Mouse (Mus musculus) MEL (cell line): ENCODE measurements around the gene Spire2. TPM values are rescaled to one million over a fixed set of nuclear protein-coding genes. Genes with fewer than 3 reads are reported as not detected.

ENCODE experiments used
- DNase-seq: peaks from one replicate; pipeline ENCODE4 v3.0.0; 2011; ENCODE audit warnings: low read depth, low spot score
- H3K27ac ChIP-seq: 2 replicates; pipeline ENCODE4 v1.5.1; 2012; ENCODE audit warnings: low read depth, mild to moderate bottlenecking, control low read depth, low read length, moderate library complexity; ENCODE audit not compliant: control insufficient read depth
- H3K27me3 ChIP-seq, 2 experiments: fragments of 150-350 bp in 1 of 2; sonication (generic) in 1 of 2; 2 replicates each; pipeline ENCODE4 v1.6.1; 2012; ENCODE audit warnings: low read length in 2 of 2, mild to moderate bottlenecking in 2 of 2, improper control_type of control experiment in 1 of 2, moderate library complexity in 1 of 2; ENCODE audit not compliant: insufficient read depth in 2 of 2, control insufficient read depth in 1 of 2
- H3K36me3 ChIP-seq, 2 experiments: 2 replicates each; pipeline ENCODE4 v1.6.1; 2012 to 2014; ENCODE audit warnings: low read length in 2 of 2, improper control_type of control experiment in 1 of 2, inconsistent platforms in 1 of 2, mild to moderate bottlenecking in 1 of 2; ENCODE audit not compliant: insufficient read depth in 2 of 2, control insufficient read depth in 1 of 2
- H3K4me1 ChIP-seq, 2 experiments: fragments of 150-350 bp in 1 of 2; sonication (generic) in 1 of 2; 2 replicates each; pipeline ENCODE4 v1.6.1; 2012; ENCODE audit warnings: low read length in 2 of 2, improper control_type of control experiment in 1 of 2, mild to moderate bottlenecking in 1 of 2; ENCODE audit not compliant: insufficient read depth in 2 of 2, control insufficient read depth in 1 of 2
- H3K4me3 ChIP-seq, 2 experiments: fragments of 150-350 bp in 1 of 2; sonication (generic) in 1 of 2; 2 replicates each; pipeline ENCODE4 v1.5.1; 2012; ENCODE audit warnings: low read depth in 2 of 2, low read length in 2 of 2, mild to moderate bottlenecking in 2 of 2, moderate library complexity in 2 of 2, control low read depth in 1 of 2, improper control_type of control experiment in 1 of 2; ENCODE audit not compliant: control insufficient read depth in 1 of 2, insufficient read depth in 1 of 2
- H3K79me2 ChIP-seq: 2 replicates; pipeline ENCODE4 v1.6.1; 2012; ENCODE audit warnings: mild to moderate bottlenecking, low read length, moderate library complexity; ENCODE audit not compliant: control insufficient read depth, poor library complexity, insufficient read depth
- H3K9ac ChIP-seq: 2 replicates; pipeline ENCODE4 v1.6.1; 2012; ENCODE audit warnings: low read depth, mild to moderate bottlenecking, control low read depth, low read length, moderate library complexity; ENCODE audit not compliant: control insufficient read depth, poor library complexity, severe bottlenecking
- H3K9me3 ChIP-seq: fragments of 150-350 bp; sonication (generic); replicated peaks from 2 replicates; pipeline ENCODE4 v1.6.1; 2012; ENCODE audit warnings: mild to moderate bottlenecking, low read length, improper control_type of control experiment, moderate library complexity; ENCODE audit not compliant: insufficient read depth
- CHD1 ChIP-seq: IDR thresholded peaks from 2 replicates; pipeline ENCODE4 v1.6.1; 2012; ENCODE audit warnings: low read depth, mild to moderate bottlenecking, inconsistent platforms, low read length, improper control_type of control experiment
- CTCF ChIP-seq, 3 experiments: IDR thresholded peaks in 2 of 3; conservative IDR thresholded peaks in 1 of 3; 2 replicates each; pipeline ENCODE4 v1.5.1; 2011 to 2012; ENCODE audit warnings: low read length in 3 of 3, low read depth in 2 of 3, mild to moderate bottlenecking in 2 of 3, improper control_type of control experiment in 1 of 3, inconsistent platforms in 1 of 3, mixed read lengths in 1 of 3, moderate library complexity in 1 of 3; ENCODE audit not compliant: control insufficient read depth in 1 of 3, insufficient read depth in 1 of 3, poor library complexity in 1 of 3, severe bottlenecking in 1 of 3
- ETS1 ChIP-seq: IDR thresholded peaks from 2 replicates; pipeline ENCODE4 v1.6.1; 2012; ENCODE audit warnings: low read depth, mild to moderate bottlenecking, inconsistent platforms, low read length, improper control_type of control experiment, moderate library complexity
- GABPA ChIP-seq: IDR thresholded peaks from 2 replicates; pipeline ENCODE4 v1.6.1; 2012; ENCODE audit warnings: low read depth, mild to moderate bottlenecking, inconsistent platforms, low read length, improper control_type of control experiment, moderate library complexity
- GATA1 ChIP-seq: IDR thresholded peaks from 2 replicates; pipeline ENCODE4 v1.6.1; 2011; ENCODE audit warnings: low read depth, low read length, improper control_type of control experiment
- HCFC1 ChIP-seq: IDR thresholded peaks from 2 replicates; pipeline ENCODE4 v1.6.1; 2012; ENCODE audit warnings: low read depth, mild to moderate bottlenecking, inconsistent platforms, low read length, improper control_type of control experiment, moderate library complexity
- JUND ChIP-seq: IDR thresholded peaks from 2 replicates; pipeline ENCODE4 v1.6.1; 2011; ENCODE audit warnings: low read depth, mild to moderate bottlenecking, improper control_type of control experiment, low read length
- MAZ ChIP-seq: IDR thresholded peaks from 2 replicates; pipeline ENCODE4 v1.6.1; 2012; ENCODE audit warnings: low read depth, mild to moderate bottlenecking, inconsistent platforms, low read length, improper control_type of control experiment
- MXI1 ChIP-seq: IDR thresholded peaks from 2 replicates; pipeline ENCODE4 v1.6.1; 2011; ENCODE audit warnings: mild to moderate bottlenecking, low read depth, low read length, improper control_type of control experiment
- MYB ChIP-seq: IDR thresholded peaks from 2 replicates; pipeline ENCODE4 v1.6.1; 2011; ENCODE audit warnings: mild to moderate bottlenecking, low read depth, low read length, improper control_type of control experiment
- POLR2A ChIP-seq, 2 experiments: IDR thresholded peaks; 2 replicates each; pipeline ENCODE4 v1.6.1; 2011 to 2012; ENCODE audit warnings: low read length in 2 of 2, mild to moderate bottlenecking in 2 of 2, control low read depth in 1 of 2, improper control_type of control experiment in 1 of 2, low read depth in 1 of 2, moderate library complexity in 1 of 2; ENCODE audit not compliant: control insufficient read depth in 1 of 2, insufficient read depth in 1 of 2, poor library complexity in 1 of 2
- POLR2AphosphoS2 ChIP-seq: IDR thresholded peaks from 2 replicates; pipeline ENCODE4 v1.6.1; 2011; ENCODE audit warnings: low read length, improper control_type of control experiment
- POLR2AphosphoS5 ChIP-seq: IDR thresholded peaks from 2 replicates; pipeline ENCODE4 v1.6.1; 2012; ENCODE audit warnings: low read depth, borderline replicate concordance, mild to moderate bottlenecking, inconsistent platforms, low read length, moderate library complexity, mixed read lengths
- RCOR1 ChIP-seq: IDR thresholded peaks from 2 replicates; pipeline ENCODE4 v1.6.1; 2012; ENCODE audit warnings: low read depth, mild to moderate bottlenecking, inconsistent platforms, low read length, improper control_type of control experiment
- TBP ChIP-seq: IDR thresholded peaks from 2 replicates; pipeline ENCODE4 v1.8.0; 2011; ENCODE audit warnings: low read depth, low read length, improper control_type of control experiment
- TCF12 ChIP-seq: IDR thresholded peaks from 2 replicates; pipeline ENCODE4 v1.6.1; 2014; ENCODE audit warnings: low read depth, mild to moderate bottlenecking, inconsistent platforms, low read length, improper control_type of control experiment, moderate library complexity
- UBTF ChIP-seq: IDR thresholded peaks from 2 replicates; pipeline ENCODE4 v1.6.1; 2012; ENCODE audit warnings: low read depth, mild to moderate bottlenecking, inconsistent platforms, low read length, improper control_type of control experiment, moderate library complexity, borderline replicate concordance; ENCODE audit not compliant: insufficient read depth
- USF1 ChIP-seq: IDR thresholded peaks from 2 replicates; pipeline ENCODE4 v1.6.1; 2014; ENCODE audit warnings: low read depth, mild to moderate bottlenecking, inconsistent platforms, low read length, improper control_type of control experiment, moderate library complexity
- USF2 ChIP-seq, 2 experiments: IDR thresholded peaks; 2 replicates each; pipeline ENCODE4 v1.6.1; 2011 to 2012; ENCODE audit warnings: improper control_type of control experiment in 2 of 2, low read length in 2 of 2, borderline replicate concordance in 1 of 2, inconsistent platforms in 1 of 2, low read depth in 1 of 2, mild to moderate bottlenecking in 1 of 2; ENCODE audit not compliant: insufficient read depth in 1 of 2
- ZC3H11A ChIP-seq: IDR thresholded peaks from 2 replicates; pipeline ENCODE4 v1.6.1; 2012; ENCODE audit warnings: low read depth, mild to moderate bottlenecking, inconsistent platforms, low read length, improper control_type of control experiment
- ZKSCAN1 ChIP-seq: IDR thresholded peaks from 2 replicates; pipeline ENCODE4 v1.6.1; 2012; ENCODE audit warnings: low read depth, mild to moderate bottlenecking, inconsistent platforms, low read length, improper control_type of control experiment, moderate library complexity
- polyA plus RNA-seq, 2 experiments: library from polyadenylated mRNA; stranded (reverse) in 1 of 2; unstranded in 1 of 2; fragments of >175 nt in 1 of 2; fragments of >200 nt in 1 of 2; gene quantifications; 2 replicates each; pipeline versions ENCODE4 v1.2.1 to v1.2.4; 2012; ENCODE audit warnings: low replicate concordance in 2 of 2, low read depth in 1 of 2; ENCODE audit not compliant: insufficient read length in 2 of 2, insufficient read depth in 1 of 2, missing spikeins in 1 of 2
- total RNA-seq: library from RNA; depleted of rRNA; stranded (reverse); fragments of 300-350 nt; gene quantifications from 2 replicates; pipeline ENCODE4 v1.2.3, GENCODE M21; 2012

Gene Spire2
- total and polyA plus RNA-seq, 3 experiments: 1.1 to 5.4 TPM; not detected in 1

- H3K9ac ChIP-seq: no peak overlapping the region
- DNase-seq: no peak
- H3K4me3 ChIP-seq: no peak overlapping the region
- TF ChIP-seq UBTF (no peak), MYB (no peak), HCFC1 (no peak), USF1 (no peak), MXI1 (no peak), USF2 (IDR thresholded peaks at IDR 0.05; ENCODE audit: borderline replicate concordance in 1 of 2, insufficient read depth in 1 of 2, low read depth in 1 of 2, low read length in 2 of 2) (no peak), TCF12 (no peak), GABPA (no peak), MAZ (no peak), POLR2A (IDR thresholded peaks at IDR 0.05; ENCODE audit: control insufficient read depth in 1 of 2, insufficient read depth in 1 of 2, low read depth in 1 of 2, low read length in 2 of 2, poor library complexity in 1 of 2) (no peak), POLR2AphosphoS2 (no peak), ZKSCAN1 (no peak), ETS1 (no peak), POLR2AphosphoS5 (no peak), RCOR1 (no peak), GATA1 (no peak), CTCF (IDR thresholded peaks at IDR 0.05 in 2 of 3, conservative IDR thresholded peaks at IDR 0.05 in 1 of 3; ENCODE audit: control insufficient read depth in 1 of 3, insufficient read depth in 1 of 3, low read depth in 2 of 3, low read length in 3 of 3, poor library complexity in 1 of 3, severe bottlenecking in 1 of 3) (no peak), TBP (no peak)
- no peaks in the 10 kb centered on the region for H3K9me3 ChIP-seq
- H3K79me2 ChIP-seq: no peaks in the 10 kb centered on the region
- no peaks in the 10 kb centered on the region for H3K27me3 ChIP-seq
- peaks cover 0 to 10% of the 10 kb centered on the region in 2 experiments; a peak in 2 of 4 replicates for H3K36me3 ChIP-seq
- H3K27ac ChIP-seq: no peak overlapping the region
- no peaks in the 10 kb centered on the region for H3K4me1 ChIP-seq
Observed at GRCm38 (mm10) chr8:123387041-123387440, 54.5 kb downstream of the Spire2 start.

- H3K27me3 ChIP-seq: no peaks in the 10 kb centered on the region
- no peaks in the 10 kb centered on the region for H3K4me1 ChIP-seq
- no peak overlapping the region for H3K9ac ChIP-seq
- DNase-seq: no peak
- no peak overlapping the region for H3K4me3 ChIP-seq
- H3K36me3 ChIP-seq: peaks cover 0 to 10% of the 10 kb centered on the region in 2 experiments; a peak in 2 of 4 replicates
- no peaks in the 10 kb centered on the region for H3K79me2 ChIP-seq
- H3K27ac ChIP-seq: no peak overlapping the region
- TF ChIP-seq JUND: no peak
- no peak for TF ChIP-seq USF1
- TF ChIP-seq ZC3H11A: no peak
- no peak for TF ChIP-seq HCFC1
- no peak for TF ChIP-seq UBTF
- TF ChIP-seq CHD1: no peak
- TF ChIP-seq, all 39 proteins: peak for 0
- no peaks in the 10 kb centered on the region for H3K9me3 ChIP-seq
Observed at GRCm38 (mm10) chr8:123387801-123388200, 55.3 kb downstream of the Spire2 start.
